Mouse (Mus musculus): ENCODE measurements at regions not wholly inside any gene's neighbourhood (a gene's known extent, or its start where the extent isn't known, plus 50 kb on each side); places are given as distances from the start of the nearest gene placed in this dataset.

GRCm38 (mm10) chr4:29034406-29034805 lies 221.5 kb downstream of the Epha7 start:
- DNase-seq: no peak

DNA sequence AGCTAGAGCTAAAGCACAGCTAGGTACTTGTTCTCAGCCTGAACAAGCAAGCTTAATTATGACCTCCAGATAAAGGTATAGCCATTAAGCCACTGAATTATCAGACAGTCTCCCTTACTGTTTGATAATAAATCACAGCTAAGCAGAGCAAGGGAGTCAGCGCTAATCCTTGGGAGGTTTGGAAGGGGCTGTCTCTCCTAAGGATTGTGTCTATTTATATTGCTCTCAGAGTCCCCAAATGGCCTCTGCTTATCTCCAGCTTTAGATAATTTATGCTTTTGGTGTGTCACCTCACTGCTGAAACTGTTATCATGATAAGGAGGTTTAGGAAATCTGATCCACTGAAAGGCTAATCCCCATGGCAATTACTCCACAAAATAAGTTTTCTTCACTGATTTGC lies 227.1 kb downstream of the Epha7 start:
- no peak for DNase-seq

DNA sequence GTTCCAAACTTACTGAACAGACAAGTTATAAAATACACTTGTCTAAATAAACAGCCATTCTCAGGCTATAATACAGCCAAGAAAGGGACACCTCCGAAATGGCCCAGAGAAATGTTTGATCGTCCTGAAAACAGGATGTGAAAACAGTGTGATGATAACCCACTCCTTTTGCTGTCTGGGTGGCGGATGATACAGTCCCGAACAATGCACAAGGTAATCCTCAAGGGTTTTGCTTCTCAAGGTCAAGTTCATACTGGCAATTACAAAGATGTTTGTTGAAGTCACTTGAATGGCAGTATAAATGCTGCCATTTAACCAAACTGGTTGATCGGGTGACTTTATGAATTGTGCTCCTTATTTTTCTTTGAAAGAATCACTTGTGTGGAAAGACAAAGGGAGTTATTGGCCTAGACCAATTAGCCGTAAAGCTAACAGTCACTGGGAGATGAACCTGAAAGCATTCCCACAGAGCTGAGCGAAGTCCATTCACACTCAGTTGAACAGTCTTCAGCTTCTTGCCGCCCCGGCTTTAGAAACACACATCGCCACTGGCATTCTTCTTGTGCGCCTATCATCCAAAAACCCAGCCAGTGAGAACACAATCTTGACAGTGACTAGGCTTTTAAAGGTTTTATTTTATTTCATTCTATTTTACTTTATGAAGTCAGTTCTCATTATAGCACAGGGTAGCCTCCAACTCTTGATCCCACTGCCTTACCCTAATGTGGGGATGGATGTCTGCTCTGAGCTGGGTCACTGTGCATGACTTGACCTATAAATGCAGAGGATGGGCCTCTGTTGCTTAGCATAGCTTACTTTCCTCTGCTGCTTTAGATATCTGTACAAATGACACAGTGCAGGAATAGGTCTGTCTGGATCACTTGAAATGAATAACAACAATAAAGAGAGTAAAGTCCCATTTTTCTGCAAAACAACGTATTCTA lies 256.0 kb downstream of the Epha7 start:
- no peak for DNase-seq

DNA sequence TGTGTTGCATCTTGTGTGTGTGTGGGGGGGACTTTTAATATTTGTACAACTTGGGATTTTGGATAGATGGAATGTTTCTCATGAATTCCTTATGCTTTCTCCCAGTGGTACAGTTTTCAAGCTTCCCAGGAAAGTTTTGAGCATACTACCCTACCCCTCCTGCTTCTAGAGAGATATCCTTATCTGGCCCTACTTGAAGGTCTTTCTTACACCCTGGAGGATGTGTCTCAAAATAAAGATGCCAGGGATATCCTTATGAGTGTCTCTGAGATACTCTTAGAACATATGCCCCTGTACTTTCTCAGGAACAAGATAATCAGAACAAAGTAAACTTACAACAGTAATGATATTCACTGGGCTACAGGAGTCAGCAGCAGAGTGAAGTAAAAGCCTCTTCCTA lies 261.3 kb downstream of the Epha7 start:
- DNase-seq: no peak

DNA sequence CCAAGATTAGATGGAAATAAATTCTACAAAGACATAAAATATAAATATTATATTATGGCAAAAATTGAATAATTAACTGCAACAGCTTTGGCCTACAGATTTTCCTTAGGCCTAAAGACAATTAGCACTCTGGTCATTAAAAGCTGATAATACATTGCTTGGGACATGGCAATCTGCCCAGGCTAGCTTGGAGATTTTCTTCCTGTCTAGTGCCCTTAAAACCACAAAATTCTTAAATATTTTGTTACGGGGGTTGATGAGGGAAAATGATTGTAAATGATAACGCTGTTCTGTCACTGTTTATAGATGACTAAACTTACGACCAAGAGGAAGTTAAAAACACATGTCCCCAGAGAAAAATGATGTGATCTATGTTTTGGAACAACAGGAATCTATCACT lies 261.9 kb downstream of the Epha7 start:
- no peak for DNase-seq

GRCm38 (mm10) chr4:29076683-29077082 lies 263.8 kb downstream of the Epha7 start:
- DNase-seq: no peak

GRCm38 (mm10) chr4:29078391-29078790 lies 265.5 kb downstream of the Epha7 start:
- DNase-seq: no peak

DNA sequence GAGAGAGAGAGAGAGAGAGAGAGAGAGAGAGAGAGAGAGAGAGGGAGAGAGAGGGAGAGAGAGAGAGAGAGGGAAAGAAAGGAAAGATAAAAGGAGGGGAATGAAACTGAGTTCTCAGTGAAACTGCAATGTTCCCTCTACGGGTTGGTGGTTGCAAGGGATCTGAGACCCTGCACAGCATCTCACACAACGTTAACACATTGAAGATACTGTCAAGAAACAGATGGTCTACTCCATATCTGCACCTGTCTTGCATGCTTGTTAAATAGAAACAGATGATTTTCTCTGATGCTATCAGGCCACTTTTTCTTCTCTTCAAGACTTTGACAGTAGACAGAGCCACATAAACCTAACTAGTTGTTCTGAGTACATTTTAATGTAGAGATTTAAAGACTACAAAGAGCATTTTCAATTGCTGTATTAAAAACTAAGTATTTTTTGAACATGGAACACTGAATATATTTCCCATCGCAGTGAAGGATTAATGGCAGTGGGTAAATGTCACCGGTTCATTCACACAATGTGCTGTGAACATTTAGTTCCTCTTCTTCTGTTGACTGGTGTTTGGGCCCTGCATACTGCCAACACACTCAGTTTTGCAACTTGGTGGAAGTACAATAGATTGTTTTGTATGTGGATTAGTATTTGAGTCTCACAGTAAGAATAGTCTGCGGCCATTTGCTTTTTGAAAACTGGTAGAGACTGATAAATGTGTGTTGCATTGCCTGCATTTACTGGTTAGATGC lies 270.8 kb downstream of the Epha7 start:
- DNase-seq: no peak

GRCm38 (mm10) chr4:29090949-29091348 lies 278.0 kb downstream of the Epha7 start:
- no peak for DNase-seq

DNA sequence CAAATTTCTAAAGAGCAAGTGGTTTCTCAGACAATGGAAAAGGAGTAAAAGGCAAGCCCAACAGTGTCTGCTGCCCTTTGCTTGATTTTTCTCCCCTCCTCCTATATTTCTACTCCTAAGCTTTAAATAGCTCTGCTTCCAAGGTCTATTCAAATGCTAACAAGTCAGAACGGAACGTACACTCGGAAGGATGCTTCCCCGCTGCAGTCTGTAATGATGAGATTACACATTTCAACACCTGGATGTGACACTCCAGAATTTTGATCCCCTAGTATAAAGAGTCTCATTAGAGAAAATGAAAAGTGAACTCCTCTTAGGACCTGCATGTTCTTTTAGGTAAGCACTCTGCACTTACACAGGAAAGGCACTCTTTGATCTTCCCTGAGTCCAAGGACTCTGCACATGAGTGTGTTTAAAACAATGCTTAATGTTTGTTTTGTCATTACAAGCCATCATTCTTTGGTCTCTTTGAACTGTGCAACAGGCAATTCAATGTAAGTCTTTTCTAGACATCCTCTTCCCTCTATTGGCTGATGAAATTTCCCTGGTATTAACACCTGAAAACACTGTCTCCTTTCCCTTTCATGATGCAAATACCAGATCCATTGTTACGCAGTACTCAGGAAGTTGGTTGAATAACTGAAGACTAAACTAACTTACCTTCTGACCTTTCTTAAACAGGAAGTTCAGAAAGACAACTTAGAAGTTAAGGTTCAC lies 278.7 kb downstream of the Epha7 start:
- DNase-seq: no peak

- no peak for DNase-seq
These were observed 289.4 kb downstream of the Epha7 start for GRCm38 (mm10) chr4:29102373-29102772.

DNA sequence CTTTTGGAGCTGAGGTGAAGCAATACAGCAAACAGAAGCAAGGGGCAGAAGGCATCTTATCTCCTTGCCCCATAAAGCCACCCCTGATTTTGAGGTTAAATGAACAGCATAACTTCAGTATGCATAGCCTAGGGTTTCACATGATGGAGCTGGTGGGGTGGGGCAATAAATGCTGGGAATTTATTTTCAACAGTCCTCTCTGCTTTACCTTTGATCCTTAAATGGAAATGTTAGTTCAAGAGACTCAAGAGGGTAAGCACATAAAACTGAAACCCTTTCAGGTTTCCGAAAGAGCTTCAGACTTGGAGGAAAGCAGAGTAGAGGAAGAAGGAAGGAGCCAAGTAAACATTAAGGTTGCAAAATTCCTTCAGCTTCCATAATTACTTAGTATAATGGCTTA lies 290.5 kb downstream of the Epha7 start:
- no peak for DNase-seq

DNA sequence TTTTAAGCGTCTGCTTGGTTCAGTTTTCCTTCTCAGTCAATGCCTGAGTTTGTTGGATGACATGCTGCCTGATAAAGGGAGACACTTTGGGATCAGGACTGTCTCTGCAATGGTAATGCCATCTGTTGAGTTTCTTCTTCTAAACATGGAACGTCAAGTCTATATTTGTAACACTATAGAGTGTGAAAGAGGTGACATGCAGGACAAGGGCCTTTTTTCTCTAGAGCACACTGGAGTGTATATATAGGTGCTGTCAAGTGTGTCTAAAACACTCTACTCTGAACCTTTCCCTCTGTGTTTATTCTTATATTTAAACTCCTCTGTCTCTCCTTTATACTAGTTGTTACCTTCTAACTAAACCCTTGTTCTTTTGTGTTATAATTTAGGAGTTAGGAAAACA lies 299.6 kb downstream of the Epha7 start:
- DNase-seq: no peak

DNA sequence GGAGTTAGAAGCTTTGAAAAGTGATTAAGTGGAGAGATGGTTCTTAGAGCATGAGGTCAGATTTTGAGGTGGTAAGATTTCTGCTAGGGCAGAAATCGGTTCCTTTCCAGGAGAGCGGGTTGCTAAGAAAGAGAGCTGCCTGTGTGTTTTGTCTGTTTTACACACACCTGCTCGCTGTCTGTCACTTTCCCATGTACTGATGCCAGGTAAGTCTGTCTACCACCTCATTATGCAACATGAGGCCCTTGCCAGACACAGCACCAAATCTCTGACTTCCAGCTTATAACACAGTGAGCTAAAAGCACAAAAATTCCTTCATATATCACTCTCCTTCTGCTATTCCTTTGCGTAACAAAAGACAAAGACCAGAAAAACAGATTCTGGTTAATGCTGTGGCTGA lies 304.1 kb downstream of the Epha7 start:
- DNase-seq: no peak

- peak; percentile 91 for DNase-seq
These were observed 305.0 kb downstream of the Epha7 start for GRCm38 (mm10) chr4:29117926-29118325.

GRCm38 (mm10) chr4:29118679-29119479 lies 305.9 kb downstream of the Epha7 start:
- DNase-seq: no peak

GRCm38 (mm10) chr4:29119480-29120153 lies 306.7 kb downstream of the Epha7 start:
- DNase-seq: no peak

DNA sequence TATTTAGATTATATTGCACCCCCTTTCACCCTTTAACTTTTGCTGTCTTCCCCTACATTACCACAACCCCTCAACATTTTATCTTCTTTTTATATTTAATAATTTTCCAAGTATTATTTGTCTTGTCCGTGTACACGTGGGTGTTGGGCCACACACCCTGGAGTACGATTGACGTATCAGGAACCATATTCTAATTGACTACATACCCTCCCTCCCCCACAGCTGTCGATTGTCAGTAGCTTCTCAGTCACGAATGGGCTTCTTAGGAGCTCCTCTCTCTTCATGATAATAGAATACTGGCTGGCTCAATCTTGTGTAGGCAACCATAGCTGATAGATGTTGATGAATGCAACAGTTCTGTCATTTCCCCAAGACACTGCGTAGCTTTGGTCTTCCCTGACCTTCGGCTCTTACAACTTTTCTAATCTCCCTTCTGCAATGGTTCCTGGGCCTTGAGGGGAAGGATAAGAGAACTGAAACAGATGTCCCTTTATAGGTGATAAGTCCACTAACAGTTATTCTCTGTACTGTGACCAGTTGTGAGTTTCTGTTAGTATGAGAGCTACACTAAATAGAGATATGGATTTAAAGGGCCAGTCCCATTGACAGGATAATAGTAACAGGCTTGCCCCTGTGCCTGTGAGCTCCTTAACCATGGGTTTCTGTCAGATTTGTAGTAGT lies 310.9 kb downstream of the Epha7 start:
- no peak for DNase-seq

GRCm38 (mm10) chr4:29130485-29130884 lies 317.6 kb downstream of the Epha7 start:
- DNase-seq: no peak

GRCm38 (mm10) chr4:29133404-29134307 lies 320.7 kb downstream of the Epha7 start:
- no peak for DNase-seq
